Mouse (Mus musculus): Measurements from ENCODE around the gene Apold1.

DNA sequence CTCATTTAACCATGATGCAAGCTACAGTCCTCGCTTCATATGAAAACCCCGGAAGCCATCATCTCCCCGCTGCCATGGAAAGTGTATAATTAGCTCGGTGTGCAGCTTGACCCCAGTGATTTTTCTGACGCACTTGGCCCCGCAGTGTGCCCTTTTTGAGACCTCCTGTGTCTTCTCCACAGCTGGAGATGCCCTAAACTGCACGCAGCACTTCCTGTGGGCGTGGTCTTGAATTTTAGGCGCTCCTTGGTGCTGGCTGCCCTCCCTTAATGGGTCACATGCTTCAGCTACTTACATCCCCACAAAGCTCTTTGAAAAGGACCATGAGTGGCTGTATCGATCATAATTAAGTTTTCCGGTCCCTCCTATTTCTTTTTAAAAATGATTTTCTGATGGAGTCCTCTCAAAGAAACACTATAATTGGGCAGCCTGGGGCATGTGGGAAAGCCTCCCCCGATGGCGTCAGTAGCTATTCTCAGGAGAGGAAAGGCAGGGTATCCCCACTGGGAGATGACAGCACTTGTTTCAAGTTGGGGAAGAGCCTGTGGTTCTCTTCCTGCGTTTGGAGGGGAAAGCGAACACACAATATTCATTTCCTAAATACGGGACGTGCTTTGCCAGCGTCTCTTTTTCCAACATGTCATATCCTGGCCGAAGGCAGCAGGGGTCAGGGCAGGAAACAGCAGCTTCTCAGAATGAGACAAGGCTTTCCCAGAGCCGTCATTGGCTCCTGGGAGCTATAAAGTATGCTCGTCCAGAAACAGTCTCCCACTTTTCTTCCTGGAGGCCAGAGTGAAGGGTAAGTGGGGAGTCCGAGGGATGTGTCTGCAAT lies at the start of gene Apold1:
- TF ChIP-seq TAL1 (IDR thresholded peaks at IDR 0.05; ENCODE audit: low read length) (no peak), GATA1 (IDR thresholded peaks at IDR 0.05; ENCODE audit: low read length) (no peak)
